Mouse (Mus musculus): ENCODE data around the gene Hfe2.
"Not testable (repeated sequence)": the region's sequence is repeated elsewhere in the genome, so short reads cannot be mapped to it uniquely, and the experiment has no call there.

Hfe2 gene

DNA sequence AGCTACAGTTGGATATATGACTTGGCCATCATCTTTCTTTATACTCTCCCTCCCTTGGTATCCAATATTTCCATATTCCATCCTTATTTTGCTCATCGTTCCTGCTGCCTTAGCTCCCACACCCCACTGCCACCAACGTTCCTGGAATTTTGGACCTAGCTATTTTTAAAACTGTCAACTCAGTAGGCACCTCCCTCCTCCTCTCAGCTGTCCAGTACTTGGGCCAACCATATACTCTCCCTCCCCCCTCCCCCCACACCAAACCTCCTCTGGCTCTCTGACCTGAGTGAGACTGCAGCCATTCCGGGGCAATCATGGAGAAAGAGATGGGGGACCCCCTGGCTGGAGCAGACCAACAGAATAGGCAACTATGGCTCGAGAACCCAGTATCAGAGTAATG is at the start of gene Hfe2:
Hfe2 (plus strand) TSS at position 259 of the 400 bp plus-strand sequence.
- no peak for DNase-seq

DNA sequence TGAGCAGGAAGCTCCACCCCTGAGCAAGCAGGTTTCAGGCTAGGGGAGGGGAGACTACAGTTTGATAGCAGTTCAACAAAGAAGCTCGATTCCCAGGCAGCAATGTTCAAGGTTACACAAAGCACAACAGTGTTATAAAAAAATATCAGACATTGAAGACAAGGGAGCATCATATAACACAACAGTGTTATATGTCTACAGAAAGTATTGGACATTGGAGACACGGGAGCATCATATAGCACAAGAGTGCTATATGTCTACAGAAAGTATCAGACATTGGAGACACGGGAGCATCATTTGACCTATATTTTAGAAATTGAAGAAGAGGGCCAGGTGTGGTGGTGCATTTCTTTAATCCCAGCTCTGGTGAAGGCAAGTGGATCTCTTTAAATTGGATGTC is 47.9 kb upstream of the Hfe2 start:
- DNase-seq = no peak

DNA sequence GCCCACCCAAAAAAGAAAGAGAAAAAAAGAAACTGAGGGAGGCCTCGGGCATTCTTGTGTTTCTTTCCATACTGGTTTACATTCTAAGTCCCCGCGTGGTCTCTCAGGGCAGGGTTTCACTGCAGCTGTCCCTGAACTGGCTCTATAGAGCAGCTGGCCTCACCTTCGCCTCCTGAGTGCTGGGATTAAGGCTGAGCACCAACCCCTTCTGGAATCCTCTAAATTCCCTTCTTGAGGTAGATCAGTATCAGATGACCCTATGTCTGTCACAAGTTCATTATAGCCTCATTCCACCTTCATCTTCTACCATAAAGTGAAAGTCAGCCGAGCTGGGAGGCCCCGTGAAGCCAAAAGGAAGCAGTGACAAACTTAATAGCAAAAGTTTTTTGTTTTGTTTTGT is 47.4 kb upstream of the Hfe2 start:
- no peak for DNase-seq

- no peak for DNase-seq
These were observed 45.7 kb upstream of the Hfe2 start for GRCm38 (mm10) chr3:96479249-96479648.

DNA sequence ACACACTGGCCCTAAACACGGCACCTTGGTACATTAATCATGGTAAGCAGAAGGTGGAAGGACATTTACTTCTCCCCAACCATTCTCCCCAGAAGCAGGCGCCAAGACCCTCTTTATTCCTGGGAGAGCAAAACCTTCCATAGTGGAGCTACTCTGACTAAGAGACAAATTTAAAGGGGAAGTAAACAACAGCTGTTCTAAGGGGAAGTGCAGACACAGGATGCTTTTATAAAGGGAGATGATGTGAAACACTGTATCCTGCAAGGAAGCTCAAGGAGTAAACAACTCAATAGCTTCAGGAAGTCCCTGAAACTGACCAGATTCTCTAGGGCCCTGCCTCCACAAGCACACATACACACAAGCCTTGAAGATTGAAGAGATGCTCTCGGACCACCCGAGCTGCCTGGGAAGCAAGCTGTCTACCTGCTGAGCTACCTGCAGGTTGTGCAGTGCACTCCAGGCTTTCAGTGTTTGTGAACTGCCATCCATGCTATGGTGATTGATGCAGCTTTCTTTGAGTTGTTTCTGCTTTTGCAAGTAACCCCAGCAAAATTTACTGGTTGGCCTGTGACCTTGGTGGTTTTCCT is 44.2 kb upstream of the Hfe2 start:
- DNase-seq = no peak

DNA sequence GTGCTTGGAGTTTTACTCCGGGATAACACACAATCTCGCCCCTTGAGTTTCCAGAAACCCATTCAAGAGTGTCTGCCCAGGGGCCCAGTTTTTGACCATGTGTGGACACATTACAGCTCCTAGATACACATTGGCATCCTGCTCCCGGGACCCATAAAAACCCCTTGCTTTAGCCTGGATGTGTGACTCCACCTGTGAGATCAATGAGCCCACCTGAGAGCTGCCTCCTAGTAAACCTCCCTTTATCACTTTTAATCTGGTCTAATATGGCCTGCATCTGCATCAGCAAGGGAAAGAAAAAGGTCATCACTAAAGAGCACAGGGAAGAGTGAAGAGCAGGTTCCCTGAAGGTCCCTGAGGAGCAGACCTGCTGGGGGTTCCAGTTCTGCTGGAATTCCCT is 43.1 kb upstream of the Hfe2 start:
- no peak for DNase-seq

GRCm38 (mm10) chr3:96482451-96482850 is 42.5 kb upstream of the Hfe2 start:
- DNase-seq = no peak

GRCm38 (mm10) chr3:96483044-96483443 is 41.9 kb upstream of the Hfe2 start:
- not testable (repeated sequence) for DNase-seq

GRCm38 (mm10) chr3:96483946-96484345 is 41.0 kb upstream of the Hfe2 start:
- DNase-seq = no peak

- DNase-seq = no peak
These were observed 40.1 kb upstream of the Hfe2 start for GRCm38 (mm10) chr3:96484921-96485320.

- DNase-seq = no peak
These were observed 39.6 kb upstream of the Hfe2 start for GRCm38 (mm10) chr3:96485361-96485760.

GRCm38 (mm10) chr3:96486064-96486827 is 38.7 kb upstream of the Hfe2 start:
- DNase-seq = peak; percentile 28 to 41

- DNase-seq = not testable (repeated sequence)
These were observed 38.0 kb upstream of the Hfe2 start for GRCm38 (mm10) chr3:96486828-96487559.

GRCm38 (mm10) chr3:96487596-96488289 is 37.2 kb upstream of the Hfe2 start:
- DNase-seq = peak; percentile 23 to 42

DNA sequence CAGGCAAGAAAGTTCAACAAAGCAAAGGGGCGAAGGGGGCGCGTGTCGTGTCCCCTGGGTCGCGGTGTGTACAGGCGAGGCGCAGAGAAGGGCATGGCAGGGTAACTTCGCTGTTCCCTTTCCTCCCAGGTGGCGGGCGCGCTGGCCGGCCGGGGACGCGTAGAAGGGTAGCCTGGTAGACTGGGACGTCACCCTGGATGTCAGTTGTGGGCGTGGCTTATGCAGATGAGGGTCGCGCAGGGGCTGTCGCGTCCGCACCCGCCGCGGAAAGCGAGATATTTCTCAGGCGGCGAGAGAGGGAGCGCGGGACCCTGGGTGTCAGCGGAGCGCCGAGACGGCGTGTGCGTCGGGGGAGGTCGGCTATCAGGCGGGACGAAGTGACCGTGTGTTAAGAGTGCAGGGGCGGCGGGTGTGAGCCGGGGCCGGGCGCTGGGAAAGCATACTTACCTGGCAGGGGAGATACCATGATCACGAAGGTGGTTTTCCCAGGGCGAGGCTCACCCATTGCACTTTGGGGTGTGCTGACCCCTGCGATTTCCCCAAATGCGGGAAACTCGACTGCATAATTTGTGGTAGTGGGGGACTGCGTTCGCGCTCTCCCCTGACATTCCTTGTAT is 36.6 kb upstream of the Hfe2 start:
- DNase-seq = not testable (repeated sequence)

GRCm38 (mm10) chr3:96488907-96489629 is 35.9 kb upstream of the Hfe2 start:
- not testable (repeated sequence) for DNase-seq

GRCm38 (mm10) chr3:96489636-96490035 is 35.3 kb upstream of the Hfe2 start:
- DNase-seq = not testable (repeated sequence)

GRCm38 (mm10) chr3:96494456-96494855 is 30.5 kb upstream of the Hfe2 start:
- not testable (repeated sequence) for DNase-seq

GRCm38 (mm10) chr3:96494912-96495311 is 30.1 kb upstream of the Hfe2 start:
- no peak for DNase-seq

- DNase-seq = no peak
These were observed 29.3 kb upstream of the Hfe2 start for GRCm38 (mm10) chr3:96495490-96496210.

- DNase-seq = no peak
These were observed 28.8 kb upstream of the Hfe2 start for GRCm38 (mm10) chr3:96496216-96496615.
